Mouse (Mus musculus): ENCODE results near the gene Ppt2. TPM values are rescaled to one million over a fixed set of nuclear protein-coding genes. Genes with fewer than 3 reads are reported as not detected.

Gene Ppt2
- polyA plus RNA-seq, 1 experiment from 2014 or later, result 39.1 TPM

- 42% methylated on average over 10 of the region's 10 CpGs for whole genome bisulfite sequencing
- Histone ChIP-seq H3K27ac (peak overlapping the region; percentile 75; the same call in 1 of the 2 replicates), H3K4me3 (replicated peaks) (peak overlapping the region; percentile 59), H3K36me3 (peaks cover 16% of the 10 kb centered on the region), H3K27me3 (no peaks in the 10 kb centered on the region), H3K9ac (peak overlapping the region; percentile 63), H3K4me2 (peak overlapping the region; percentile 73), H3K4me1 (peaks cover 51% of the 10 kb centered on the region), H3K9me3 (replicated peaks) (no peaks in the 10 kb centered on the region)
- no peak for ATAC-seq (replicated peaks; ENCODE audit: low FRiP score)
Measured at GRCm38 (mm10) chr17:34645256-34645829, 17.0 kb upstream of the Ppt2 start.

- peak; percentile 74 for ATAC-seq (replicated peaks; ENCODE audit: low FRiP score)
- WGBS, result under 1% methylated on average over 16 of the region's 16 CpGs
- peak within 1 kb of the TSS; percentile 75 for H3K27ac ChIP-seq
- peaks cover 51% of the 10 kb centered on the region for H3K4me1 ChIP-seq
- peak within 1 kb of the TSS; percentile 63 for H3K9ac ChIP-seq
- peak within 1 kb of the TSS; percentile 59 for H3K4me3 ChIP-seq (replicated peaks)
- peak within 1 kb of the TSS; percentile 73 for H3K4me2 ChIP-seq
- no peaks in the 10 kb centered on the region for H3K9me3 ChIP-seq (replicated peaks)
- peaks cover 8% of the 10 kb centered on the region for H3K36me3 ChIP-seq
- H3K27me3 ChIP-seq, result no peaks in the 10 kb centered on the region
Measured at GRCm38 (mm10) chr17:34644608-34645007, 16.3 kb upstream of the Ppt2 start, which contains the start of gene Fkbpl. Gene Fkbpl, plus strand, starts transcription at chr17:34644764.

- peaks cover 2% of the 10 kb centered on the region for H3K36me3 ChIP-seq
- H3K9me3 ChIP-seq (replicated peaks), result no peaks in the 10 kb centered on the region
- H3K4me1 ChIP-seq, result peaks cover 49% of the 10 kb centered on the region
- no peak overlapping the region for H3K9ac ChIP-seq
- 81% methylated on average over 10 of the region's 10 CpGs for WGBS
- H3K27ac ChIP-seq, result no peak overlapping the region
- H3K4me3 ChIP-seq (replicated peaks), result no peak overlapping the region
- H3K27me3 ChIP-seq, result no peaks in the 10 kb centered on the region
- no peak for ATAC-seq (replicated peaks; ENCODE audit: low FRiP score)
- H3K4me2 ChIP-seq, result no peak overlapping the region
Measured at GRCm38 (mm10) chr17:34643944-34644343, 15.6 kb upstream of the Ppt2 start.

- H3K9ac ChIP-seq, result no peak overlapping the region
- H3K9me3 ChIP-seq (replicated peaks), result no peaks in the 10 kb centered on the region
- no peak overlapping the region for H3K27ac ChIP-seq
- no peak overlapping the region for H3K4me3 ChIP-seq (replicated peaks)
- ATAC-seq (replicated peaks; ENCODE audit: low FRiP score), result no peak
- no peak overlapping the region for H3K4me2 ChIP-seq
- H3K4me1 ChIP-seq, result peaks cover 44% of the 10 kb centered on the region
- H3K36me3 ChIP-seq, result no peaks in the 10 kb centered on the region; the same call in 1 of the 2 replicates
- no peaks in the 10 kb centered on the region for H3K27me3 ChIP-seq
- WGBS, result 91% methylated on average over 4 of the region's 4 CpGs
Measured at GRCm38 (mm10) chr17:34643379-34643778, 15.1 kb upstream of the Ppt2 start.

- Histone ChIP-seq H3K27me3 (no peaks in the 10 kb centered on the region), H3K4me3 (replicated peaks) (no peak overlapping the region), H3K9me3 (replicated peaks) (no peaks in the 10 kb centered on the region), H3K4me2 (no peak overlapping the region), H3K4me1 (peaks cover 34% of the 10 kb centered on the region), H3K9ac (no peak overlapping the region), H3K27ac (no peak overlapping the region), H3K36me3 (no peaks in the 10 kb centered on the region; the same call in 1 of the 2 replicates)
- no peak for ATAC-seq (replicated peaks; ENCODE audit: low FRiP score)
- WGBS, result 84% methylated on average over 3 of the region's 3 CpGs
Measured at GRCm38 (mm10) chr17:34641945-34642344, 13.6 kb upstream of the Ppt2 start.

- peak overlapping the region; percentile 82 for H3K27ac ChIP-seq
- no peaks in the 10 kb centered on the region for H3K27me3 ChIP-seq
- WGBS, result 13% methylated on average over 11 of the region's 11 CpGs
- H3K9me3 ChIP-seq (replicated peaks), result no peaks in the 10 kb centered on the region
- H3K4me1 ChIP-seq, result peaks cover 27% of the 10 kb centered on the region
- 0 out of 2 replicates have a peak overlapping the region, but pooled peaks have one; percentile 12 for H3K9ac ChIP-seq
- H3K36me3 ChIP-seq, result no peaks in the 10 kb centered on the region; the same call in 1 of the 2 replicates
- peak; percentile 62; the same call in 1 of the 2 replicates for ATAC-seq (replicated peaks; ENCODE audit: low FRiP score)
- no peak overlapping the region for H3K4me3 ChIP-seq (replicated peaks)
- 0 out of 2 replicates have a peak overlapping the region, but pooled peaks have one; percentile 26 for H3K4me2 ChIP-seq
Measured at GRCm38 (mm10) chr17:34640778-34641601, 12.7 kb upstream of the Ppt2 start.

- Histone ChIP-seq H3K4me2 (no peak overlapping the region), H3K9ac (no peak overlapping the region), H3K9me3 (replicated peaks) (no peaks in the 10 kb centered on the region), H3K27ac (no peak overlapping the region), H3K4me3 (replicated peaks) (no peak overlapping the region), H3K36me3 (no peaks in the 10 kb centered on the region), H3K4me1 (peaks cover 16% of the 10 kb centered on the region), H3K27me3 (no peaks in the 10 kb centered on the region)
- 75% methylated on average over 7 of the region's 7 CpGs for WGBS
- ATAC-seq (replicated peaks; ENCODE audit: low FRiP score), result no peak
Measured at GRCm38 (mm10) chr17:34639461-34640255, 11.3 kb upstream of the Ppt2 start.

- Histone ChIP-seq H3K9ac (no peak overlapping the region), H3K4me3 (replicated peaks) (no peak overlapping the region), H3K27ac (no peak overlapping the region), H3K4me1 (peaks cover 15% of the 10 kb centered on the region), H3K27me3 (no peaks in the 10 kb centered on the region), H3K9me3 (replicated peaks) (no peaks in the 10 kb centered on the region), H3K4me2 (no peak overlapping the region), H3K36me3 (no peaks in the 10 kb centered on the region)
- WGBS, result 61% methylated on average over 3 of the region's 3 CpGs
- ATAC-seq (replicated peaks; ENCODE audit: low FRiP score), result no peak
Measured at GRCm38 (mm10) chr17:34637459-34637858, 9.1 kb upstream of the Ppt2 start.

- Histone ChIP-seq H3K9ac (no peak overlapping the region), H3K4me3 (replicated peaks) (no peak overlapping the region), H3K27ac (no peak overlapping the region), H3K9me3 (replicated peaks) (no peaks in the 10 kb centered on the region), H3K27me3 (peaks cover 17% of the 10 kb centered on the region), H3K4me2 (no peak overlapping the region), H3K4me1 (peaks cover 24% of the 10 kb centered on the region), H3K36me3 (no peaks in the 10 kb centered on the region)
- ATAC-seq (replicated peaks; ENCODE audit: low FRiP score), result no peak
- WGBS, result 75% methylated on average over 2 of the region's 2 CpGs
Measured at GRCm38 (mm10) chr17:34635671-34636070, 7.4 kb upstream of the Ppt2 start.

- H3K4me2 ChIP-seq, result peak overlapping the region; percentile 94
- peak; percentile 47 for ATAC-seq (replicated peaks; ENCODE audit: low FRiP score)
- 1% methylated on average over 26 of the region's 26 CpGs for WGBS
- no peaks in the 10 kb centered on the region for H3K36me3 ChIP-seq
- no peaks in the 10 kb centered on the region for H3K9me3 ChIP-seq (replicated peaks)
- peaks cover 52% of the 10 kb centered on the region for H3K4me1 ChIP-seq
- no peak overlapping the region for H3K27ac ChIP-seq
- H3K9ac ChIP-seq, result peak overlapping the region; percentile 38; the same call in 1 of the 2 replicates
- peaks cover 28% of the 10 kb centered on the region for H3K27me3 ChIP-seq
- peak overlapping the region; percentile 48 for H3K4me3 ChIP-seq (replicated peaks)
Measured at GRCm38 (mm10) chr17:34632261-34632691, 4.0 kb upstream of the Ppt2 start.

- Histone ChIP-seq H3K4me1 (peaks cover 55% of the 10 kb centered on the region), H3K36me3 (no peaks in the 10 kb centered on the region), H3K9ac (peak overlapping the region; percentile 38; the same call in 1 of the 2 replicates), H3K27me3 (peaks cover 28% of the 10 kb centered on the region), H3K4me3 (replicated peaks) (peak overlapping the region; percentile 48), H3K9me3 (replicated peaks) (no peaks in the 10 kb centered on the region), H3K4me2 (peak overlapping the region; percentile 94), H3K27ac (no peak overlapping the region)
- WGBS, result 7% methylated on average over 12 of the region's 12 CpGs
- ATAC-seq (replicated peaks; ENCODE audit: low FRiP score), result no peak
Measured at GRCm38 (mm10) chr17:34631647-34632046, 3.3 kb upstream of the Ppt2 start.

Measured in kidney, embryonic 15.5 days (tissue).